Mouse (Mus musculus) olfactory bulb, adult 2 months (tissue): Measurements from ENCODE around the gene Gabbr2.

Experiments used
- CTCF ChIP-seq: fragments of 200-500 bp; IDR thresholded peaks from 2 replicates; pipeline ENCODE4 v1.5.1; 2012; ENCODE audit warnings: low read depth, mild to moderate bottlenecking, low read length, moderate library complexity; ENCODE audit not compliant: insufficient read depth
- POLR2A ChIP-seq: fragments of 200-500 bp; IDR thresholded peaks from 2 replicates; pipeline ENCODE4 v1.6.1; 2012; ENCODE audit warnings: mild to moderate bottlenecking, low read depth, low read length, moderate library complexity; ENCODE audit not compliant: insufficient read depth

GRCm38 (mm10) chr4:46668620-46669019 is 323.1 kb downstream of the Gabbr2 start:
- TF ChIP-seq CTCF (no peak), POLR2A (no peak)
